Mouse (Mus musculus): ENCODE data around the gene Fgfr1op2. TPM values are rescaled to one million over a fixed set of nuclear protein-coding genes. Genes with fewer than 3 reads are reported as not detected.
A peak's percentile ranks its signal among the peaks of the same experiment; 100 is the strongest.
"Not testable (repeated sequence)": the region's sequence is repeated elsewhere in the genome, so short reads cannot be mapped to it uniquely, and the experiment has no call there.

Fgfr1op2 gene
- 10 to 100 TPM; 52.5 to 53.0 TPM for total RNA-seq (2021)
- long read RNA-seq, experiment 1, transcript Fgfr1op2-203 (6 exons, 2,766 nt): minor isoform, 45 of 147 reads
- long read RNA-seq, experiment 1, transcript Fgfr1op2-202 (5 exons, 918 nt): minor isoform, 6 of 147 reads
- long read RNA-seq, experiment 1, transcript Fgfr1op2-204 (7 exons, 2,880 nt): major isoform, 88 of 147 reads
- long read RNA-seq, experiment 1, partial matches to known transcripts: 1 of 147 reads
- long read RNA-seq, experiment 1, other reads (novel, unspliced or antisense): 7 of 147 reads
- long read RNA-seq, experiment 2, transcript Fgfr1op2-203 (6 exons, 2,766 nt): minor isoform, 29 of 106 reads
- long read RNA-seq, experiment 2, transcript Fgfr1op2-204 (7 exons, 2,880 nt): major isoform, 59 of 106 reads
- long read RNA-seq, experiment 2, transcript Fgfr1op2-202 (5 exons, 918 nt): minor isoform, 9 of 106 reads
- long read RNA-seq, experiment 2, partial matches to known transcripts: 2 of 106 reads
- long read RNA-seq, experiment 2, other reads (novel, unspliced or antisense): 7 of 106 reads

DNA sequence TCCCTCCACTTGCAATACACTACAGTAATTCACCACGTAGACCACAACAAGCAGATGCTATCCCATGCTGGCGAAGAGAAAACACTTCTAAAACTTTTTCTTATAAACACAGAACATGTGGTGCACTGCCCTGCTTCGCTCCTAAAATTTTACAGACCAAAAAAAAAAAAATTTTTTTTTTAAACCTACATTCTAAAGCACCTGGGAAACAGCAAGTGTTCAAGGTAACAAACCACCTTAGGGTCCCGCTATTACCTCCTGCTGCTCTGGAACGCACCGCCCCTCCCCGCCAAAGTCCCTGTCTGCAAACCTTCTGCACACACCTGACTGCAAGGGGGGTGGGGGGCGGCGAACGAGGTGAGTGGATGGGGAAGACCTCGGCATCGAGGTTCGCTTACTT lies at the start of gene Fgfr1op2:
Gene Fgfr1op2 (plus strand): TSS at position 301 of the 400 bp plus-strand sequence.
- no peak for DNase-seq (ENCODE audit: low spot score)

DNA sequence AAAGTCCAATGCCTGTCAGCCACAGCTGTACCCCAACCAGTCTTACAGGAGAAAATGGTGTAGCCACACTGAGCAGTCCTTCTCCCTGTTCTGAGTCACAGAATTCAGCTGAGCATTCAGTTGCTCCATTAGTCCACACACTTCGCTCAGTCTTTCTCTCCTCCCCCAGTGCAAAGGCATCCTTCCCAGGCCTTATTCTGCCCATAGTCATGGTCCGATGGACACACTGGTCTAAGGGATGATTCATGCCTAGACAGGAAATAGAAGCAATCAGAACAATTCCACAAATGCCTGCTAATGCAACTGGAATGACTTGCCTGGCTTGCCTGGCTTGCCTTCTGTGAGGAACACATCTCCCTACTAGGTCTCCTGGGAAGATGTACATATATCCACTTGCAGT lies 49.5 kb upstream of the Fgfr1op2 start:
- no peak for DNase-seq (ENCODE audit: low spot score)

DNA sequence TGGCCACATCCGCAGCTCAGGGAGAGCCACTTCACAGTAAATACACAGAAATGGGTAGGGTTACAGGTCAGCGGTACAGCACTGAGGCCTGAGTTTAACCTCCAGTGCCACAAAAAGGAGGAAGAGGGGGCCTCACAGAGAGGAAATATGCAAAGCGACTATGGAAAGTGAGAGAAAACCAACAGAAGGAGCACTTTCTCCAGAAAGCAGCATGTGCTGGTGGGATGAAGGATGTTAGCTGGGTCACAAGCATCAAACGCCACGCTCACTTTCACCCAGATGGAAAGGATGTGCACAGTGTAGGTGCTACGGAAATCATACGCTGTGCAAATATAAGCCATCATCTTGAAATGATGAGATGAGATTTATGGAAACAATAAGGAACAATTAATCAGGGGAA lies 46.6 kb upstream of the Fgfr1op2 start:
- DNase-seq (ENCODE audit: low spot score): no peak

DNA sequence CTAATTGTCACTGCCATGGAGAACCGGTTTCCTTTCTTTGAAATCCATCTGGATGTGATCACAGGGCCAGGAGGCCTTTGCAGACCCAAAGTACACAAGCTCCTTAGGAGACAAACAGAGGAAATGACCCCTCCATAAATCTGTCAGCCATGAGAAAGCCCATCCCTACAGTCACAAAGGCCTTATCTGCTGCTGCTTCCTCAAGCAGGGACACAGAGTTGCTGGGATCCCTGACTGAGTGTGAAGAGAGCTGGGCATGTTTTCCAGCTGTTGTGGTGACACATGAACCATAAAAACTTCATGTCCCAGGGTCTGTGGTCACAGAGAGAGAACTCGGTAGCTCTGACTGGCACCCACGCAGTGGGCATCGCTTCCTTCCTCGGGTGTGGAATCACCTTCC lies 46.2 kb upstream of the Fgfr1op2 start:
- DNase-seq (ENCODE audit: low spot score): no peak

DNA sequence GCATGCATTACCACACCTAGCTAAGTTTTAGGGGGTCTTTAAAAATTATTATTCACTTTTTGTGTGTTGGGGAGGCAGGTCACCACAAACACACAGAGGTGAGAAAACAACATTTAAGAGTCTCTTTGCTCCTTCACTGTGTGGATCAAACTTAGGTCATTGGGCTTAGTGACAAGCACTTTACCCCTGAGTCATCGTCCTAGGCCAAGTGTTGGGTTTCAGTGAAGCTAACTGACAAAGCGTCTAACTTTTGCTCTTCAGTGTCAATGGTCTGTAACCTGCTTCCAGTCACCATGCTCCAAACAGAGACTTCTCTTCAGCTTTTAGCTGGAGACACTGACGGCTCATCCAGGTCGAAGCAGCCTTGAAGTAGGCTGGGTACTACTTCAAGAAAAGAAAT lies 43.9 kb upstream of the Fgfr1op2 start:
- DNase-seq (ENCODE audit: low spot score): no peak

DNA sequence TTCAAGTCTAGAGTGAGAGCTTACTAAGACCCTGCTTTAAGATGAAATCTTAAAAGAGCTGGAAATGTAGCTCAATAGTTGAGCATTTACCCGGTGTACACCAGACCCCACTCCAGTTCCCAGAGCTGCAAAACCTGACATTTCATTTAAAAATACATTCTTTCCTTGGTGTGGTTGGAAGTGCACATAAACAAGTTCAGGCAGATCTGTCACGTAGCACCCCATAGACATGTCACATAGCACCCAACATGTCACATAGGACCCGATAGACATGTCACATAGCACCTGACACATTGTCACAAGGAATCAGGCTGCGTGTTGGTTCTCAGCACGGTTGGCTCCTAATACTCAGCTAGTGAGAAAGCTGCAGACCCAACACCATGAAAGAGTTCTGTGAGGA lies 41.5 kb upstream of the Fgfr1op2 start:
- no peak for DNase-seq (ENCODE audit: low spot score)

DNA sequence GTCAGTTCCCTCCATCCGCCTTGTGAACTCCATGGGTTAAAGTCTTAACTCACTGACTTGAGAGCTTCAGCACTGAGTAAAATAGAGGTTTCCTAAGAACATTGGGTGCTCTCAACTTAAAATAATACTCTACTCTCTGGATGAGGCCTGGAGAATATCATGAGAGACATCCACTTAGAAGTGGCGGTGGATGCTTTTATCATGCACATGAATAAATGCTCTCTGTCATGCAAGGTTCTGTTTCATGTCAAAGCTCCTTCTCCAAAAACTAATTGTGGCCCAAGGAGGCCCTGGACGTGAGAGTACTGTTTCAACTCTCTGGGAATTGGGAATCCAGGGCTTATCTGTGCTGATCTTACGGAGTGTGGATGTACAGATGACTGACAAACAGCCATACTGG lies 39.9 kb upstream of the Fgfr1op2 start:
- no peak for DNase-seq (ENCODE audit: low spot score)

DNA sequence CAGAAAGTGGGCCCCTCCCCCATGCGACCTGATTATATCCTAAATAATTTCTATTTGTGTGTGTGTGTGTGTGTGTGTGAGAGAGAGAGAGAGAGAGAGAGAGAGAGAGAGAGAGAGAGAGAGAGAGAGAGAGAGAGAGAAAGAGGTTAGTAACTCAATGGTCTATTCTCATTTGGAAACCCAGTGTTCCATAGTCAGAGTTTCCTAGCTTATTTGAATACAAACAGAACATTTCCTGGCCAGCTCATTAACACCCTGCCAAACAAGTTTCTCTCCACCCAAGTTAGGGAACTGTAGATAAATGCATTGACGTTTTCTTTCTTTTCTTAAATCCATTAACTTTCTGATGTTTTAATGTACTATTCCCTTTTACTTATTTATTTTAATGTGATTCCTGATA lies 38.9 kb upstream of the Fgfr1op2 start:
- DNase-seq (ENCODE audit: low spot score): no peak

DNA sequence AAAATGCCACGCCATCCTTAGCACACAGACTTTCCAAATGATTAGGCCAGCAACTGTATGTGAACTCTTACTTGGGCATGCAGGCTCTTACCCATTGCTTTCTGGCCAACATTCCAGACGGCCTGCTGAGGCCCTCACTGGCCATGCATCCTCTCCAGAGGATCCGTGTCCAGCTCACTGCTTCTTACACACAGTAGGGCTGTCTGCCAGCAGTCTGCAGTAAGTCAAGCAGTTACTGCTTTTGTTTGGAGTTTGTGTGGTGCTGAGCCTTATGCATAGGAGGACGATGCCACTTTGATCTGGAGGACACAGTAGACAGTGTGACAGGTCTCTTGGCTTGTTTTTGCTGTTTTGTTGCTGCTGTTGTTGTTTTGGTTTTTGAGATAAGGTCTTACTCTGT lies 38.3 kb upstream of the Fgfr1op2 start:
- no peak for DNase-seq (ENCODE audit: low spot score)

DNA sequence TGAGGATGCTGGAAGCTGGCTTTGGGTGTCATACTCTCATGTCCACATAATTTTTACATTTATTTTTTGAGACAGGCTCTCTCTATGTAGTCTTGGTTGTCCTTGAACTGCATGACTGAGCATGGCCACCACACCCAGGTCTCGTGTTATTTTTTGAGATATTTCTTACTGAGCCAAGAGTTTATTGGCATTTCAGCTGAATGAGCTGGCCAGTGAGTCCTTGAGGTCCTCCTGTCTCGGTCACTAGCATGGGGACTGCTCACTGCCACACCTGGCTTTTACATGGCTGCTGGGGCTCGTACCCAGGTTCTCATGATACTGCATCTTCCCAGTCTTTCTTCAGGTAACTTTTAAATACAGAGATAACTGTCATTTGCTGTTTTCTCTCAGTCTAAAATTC lies 36.6 kb upstream of the Fgfr1op2 start:
- DNase-seq (ENCODE audit: low spot score): no peak

DNA sequence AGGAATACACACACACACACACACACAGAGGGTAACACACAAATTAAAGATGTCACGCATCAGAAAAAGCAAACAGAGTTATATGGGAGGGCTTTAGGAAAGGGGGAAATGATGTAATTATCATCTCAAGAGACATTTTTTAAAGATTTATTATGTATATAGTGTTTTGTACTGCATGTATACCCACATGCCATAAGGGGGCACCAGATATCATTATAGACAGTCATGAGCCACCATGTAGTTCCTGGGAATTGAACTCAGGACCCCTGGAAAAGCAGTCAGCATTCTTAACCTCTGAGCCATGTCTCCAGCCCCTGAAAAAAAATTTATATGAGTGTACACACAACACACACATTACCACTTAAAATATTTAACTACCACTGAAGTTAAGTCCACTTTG lies 32.4 kb upstream of the Fgfr1op2 start:
- DNase-seq (ENCODE audit: low spot score): no peak

DNA sequence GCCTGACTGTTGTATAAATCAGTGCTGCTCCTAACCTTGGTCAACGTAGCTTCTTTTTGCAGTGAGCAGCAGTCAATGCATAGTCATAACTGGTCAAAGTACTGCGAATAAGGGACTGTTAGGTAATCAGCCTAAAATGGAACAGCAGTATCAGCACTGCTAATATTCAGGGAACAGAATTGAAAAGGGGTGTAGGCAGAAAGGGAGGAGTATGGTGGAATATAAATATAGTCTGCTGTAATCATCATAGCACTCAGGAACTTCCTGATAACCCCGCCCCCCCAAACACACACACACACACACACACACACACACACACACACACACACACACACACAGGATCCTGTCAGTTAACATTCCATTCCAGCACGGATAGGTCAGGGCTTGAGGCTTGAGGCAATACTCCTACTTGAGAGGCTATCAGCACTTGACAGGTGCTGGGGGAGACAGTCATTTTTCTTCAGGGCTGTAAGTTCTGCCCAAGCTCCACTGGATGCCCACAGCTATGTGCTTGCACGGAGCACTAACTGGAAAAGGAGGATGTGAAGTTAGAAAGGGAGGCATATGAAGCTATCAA lies 31.6 kb upstream of the Fgfr1op2 start:
- no peak for DNase-seq (ENCODE audit: low spot score)

DNA sequence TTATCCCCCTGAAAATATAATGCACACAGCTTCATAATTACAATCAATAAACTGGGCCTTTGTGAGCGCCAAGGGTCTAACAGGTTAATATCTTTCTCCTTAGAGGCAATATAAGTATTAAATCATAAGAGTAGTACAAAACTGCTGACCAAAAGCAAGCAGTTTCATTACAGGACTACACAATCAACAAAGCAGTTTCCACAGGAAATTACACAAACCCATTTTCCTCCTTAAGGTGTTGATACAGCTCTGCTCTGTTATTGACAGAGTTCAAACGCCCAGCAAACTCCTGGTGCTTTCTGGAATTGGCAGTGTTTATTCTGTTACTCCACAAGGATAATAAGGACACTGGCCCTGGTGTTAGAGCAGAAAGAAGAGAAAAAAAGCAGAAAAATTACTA lies 26.6 kb upstream of the Fgfr1op2 start:
- no peak for DNase-seq (ENCODE audit: low spot score)

DNA sequence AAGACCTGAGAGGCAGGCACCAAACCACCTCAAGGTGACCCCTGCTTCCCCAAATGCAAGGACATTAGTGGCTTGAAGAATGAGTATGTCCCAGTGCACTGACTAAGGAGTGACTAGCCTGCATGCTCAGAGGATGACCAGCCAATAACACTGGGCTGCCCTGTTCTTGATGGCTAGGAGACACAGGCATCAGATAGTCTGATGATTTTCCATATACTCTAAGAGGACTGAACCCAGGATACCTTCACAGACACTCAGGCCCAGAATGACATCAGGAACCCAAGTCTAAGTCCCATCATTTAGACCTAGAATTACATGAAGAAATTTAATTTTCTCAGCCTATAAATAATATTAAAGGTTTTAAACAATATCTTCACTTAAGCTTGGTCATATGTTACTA lies 25.7 kb upstream of the Fgfr1op2 start:
- DNase-seq (ENCODE audit: low spot score): no peak

DNA sequence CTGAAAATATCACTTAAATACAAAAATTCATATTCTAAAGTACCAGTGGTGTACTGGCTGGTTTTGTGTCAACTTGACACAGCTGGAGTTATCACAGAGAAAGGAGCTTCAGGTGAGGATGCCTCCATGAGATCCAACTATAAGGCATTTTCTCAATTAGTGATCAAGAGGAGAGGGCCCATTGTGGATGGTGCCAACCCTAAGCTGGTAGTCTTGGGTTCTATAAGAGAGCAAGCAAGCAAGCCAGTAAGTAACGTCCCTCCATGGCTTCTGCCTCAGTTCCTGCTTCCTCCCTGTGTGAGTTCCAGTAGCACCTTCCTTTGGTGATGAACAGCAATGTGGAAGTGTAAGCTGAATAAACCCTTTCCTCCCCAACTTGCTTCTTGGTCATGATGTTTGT lies 14.5 kb upstream of the Fgfr1op2 start:
- not testable (repeated sequence) for DNase-seq (ENCODE audit: low spot score)

DNA sequence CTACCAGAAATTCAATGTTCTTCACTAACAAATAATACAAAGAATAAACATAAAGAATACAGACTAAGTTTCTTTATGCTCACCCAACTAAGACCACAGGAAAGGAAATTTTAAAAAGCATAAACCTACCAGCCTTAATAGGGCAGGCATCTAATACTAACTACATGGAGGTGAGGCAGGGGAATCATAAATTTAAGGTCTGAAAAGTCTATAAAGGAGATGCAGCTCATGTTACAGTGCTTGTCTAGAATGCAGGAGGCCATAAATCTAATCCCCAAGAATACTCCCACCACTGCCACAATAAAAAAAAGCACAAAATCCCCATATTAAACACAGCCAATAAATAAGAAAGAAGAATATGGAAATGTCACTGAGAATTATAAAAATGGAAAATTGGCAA lies 4.9 kb upstream of the Fgfr1op2 start:
- DNase-seq (ENCODE audit: low spot score): no peak

DNA sequence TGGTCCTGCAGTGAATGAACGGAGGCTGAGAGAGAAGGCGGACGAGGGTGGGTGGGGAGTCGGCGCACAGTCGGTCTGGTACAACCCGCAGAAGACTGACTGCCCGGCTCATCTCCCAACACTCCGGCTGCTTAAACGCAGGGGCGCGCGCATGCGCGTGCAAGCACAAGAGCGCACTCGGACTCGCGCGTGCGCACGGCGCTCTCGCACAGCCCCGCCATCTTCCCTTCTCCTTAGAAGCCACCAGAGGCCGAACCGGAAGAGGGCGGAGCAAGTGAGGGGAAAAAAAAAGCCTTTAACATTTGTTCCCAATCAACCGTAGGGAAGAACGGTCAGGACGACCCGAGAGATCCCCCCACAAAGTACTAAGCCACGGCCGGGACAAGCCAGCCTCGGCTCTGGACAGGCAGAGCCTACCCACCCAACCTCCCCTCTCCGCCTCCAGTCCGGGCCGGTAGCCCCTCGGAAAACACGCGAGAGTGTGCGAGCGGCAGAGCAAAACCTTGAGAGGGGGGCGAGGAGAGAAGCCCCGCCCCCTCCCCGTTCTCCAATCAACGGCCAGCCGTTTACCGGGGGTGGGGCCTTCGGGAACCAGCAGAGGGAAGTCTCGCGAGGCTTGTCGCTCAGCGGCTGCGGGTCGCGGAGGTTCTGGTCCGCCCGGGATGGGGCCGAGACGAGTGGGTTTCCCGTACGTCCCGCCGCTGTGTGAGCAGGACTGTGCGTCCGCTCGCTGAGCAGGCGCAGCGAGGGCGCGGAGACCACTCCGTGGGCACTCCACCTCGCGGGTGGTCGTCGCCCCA lies 507 bp downstream of the Fgfr1op2 start, which contains the start of gene Ints13:
Gene Ints13 (minus strand): TSS at position 526 of the 800 bp plus-strand sequence.
- peak; percentile 97 for DNase-seq (ENCODE audit: low spot score)

DNA sequence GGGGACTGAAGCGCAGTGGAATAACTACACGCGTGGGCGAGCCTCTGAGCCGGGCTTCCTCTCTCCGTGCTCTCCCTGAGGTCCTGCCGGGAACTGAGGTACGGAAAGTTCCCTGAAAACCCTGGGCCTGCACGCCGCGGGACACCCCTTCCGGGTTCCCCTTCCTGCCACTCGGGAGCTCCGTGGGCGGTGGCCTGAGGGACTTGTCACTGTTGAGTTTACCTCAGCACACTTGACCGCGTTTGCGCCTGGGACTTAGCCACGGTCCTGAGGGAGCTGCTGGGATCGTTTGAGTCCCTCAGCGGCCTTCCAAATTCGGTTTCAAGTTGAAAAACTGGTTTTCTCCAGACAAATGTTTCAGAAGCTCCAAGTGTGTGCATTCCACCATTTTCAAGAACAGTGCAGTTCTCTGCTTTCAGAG lies 1.1 kb downstream of the Fgfr1op2 start:
- DNase-seq (ENCODE audit: low spot score): peak; percentile 64

DNA sequence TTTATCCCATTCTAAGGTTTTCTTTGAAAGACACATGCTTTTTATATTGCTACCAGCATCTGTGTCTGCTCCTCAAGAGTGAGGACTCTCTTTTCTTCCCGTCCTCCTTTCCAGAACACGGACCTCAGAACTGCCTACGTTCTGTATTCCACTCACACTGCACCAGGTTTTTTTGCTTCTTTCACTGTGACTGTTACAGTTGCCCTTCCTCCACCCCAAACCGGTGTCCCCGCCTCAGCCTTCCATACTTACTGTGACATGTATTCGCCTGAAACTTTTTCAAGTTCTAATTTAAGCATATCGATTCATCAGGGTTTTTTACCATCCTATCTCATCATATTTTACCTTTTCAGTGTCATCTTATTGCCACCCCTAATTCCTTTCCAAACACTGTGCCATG lies 1.6 kb downstream of the Fgfr1op2 start:
- no peak for DNase-seq (ENCODE audit: low spot score)

DNA sequence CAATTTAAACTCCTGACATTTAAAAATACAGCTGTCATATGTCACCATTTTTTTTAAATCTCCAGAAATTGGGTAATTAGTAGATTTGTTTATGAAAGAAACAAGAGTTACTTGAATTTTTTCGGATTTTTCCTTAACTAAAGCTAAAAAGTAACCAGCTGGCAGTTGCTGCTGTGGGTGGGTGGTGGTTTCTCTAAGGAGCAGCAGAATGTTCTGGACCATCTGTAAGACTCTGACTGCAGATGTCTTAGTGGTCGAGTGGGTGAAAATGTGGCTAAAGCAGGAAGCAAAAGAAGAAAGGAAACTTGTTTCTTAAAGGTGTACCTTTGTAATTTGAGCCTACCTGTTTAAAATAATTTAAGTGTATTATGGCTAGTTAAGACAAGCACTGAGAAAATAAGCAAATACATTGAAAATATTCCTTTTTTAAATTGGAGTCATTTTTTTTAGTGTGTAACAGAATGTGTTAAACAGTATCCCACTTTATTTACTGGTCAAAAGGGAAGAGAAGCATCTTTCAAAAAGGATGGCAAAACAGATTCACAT lies 3.5 kb downstream of the Fgfr1op2 start:
- no peak for DNase-seq (ENCODE audit: low spot score)

DNA sequence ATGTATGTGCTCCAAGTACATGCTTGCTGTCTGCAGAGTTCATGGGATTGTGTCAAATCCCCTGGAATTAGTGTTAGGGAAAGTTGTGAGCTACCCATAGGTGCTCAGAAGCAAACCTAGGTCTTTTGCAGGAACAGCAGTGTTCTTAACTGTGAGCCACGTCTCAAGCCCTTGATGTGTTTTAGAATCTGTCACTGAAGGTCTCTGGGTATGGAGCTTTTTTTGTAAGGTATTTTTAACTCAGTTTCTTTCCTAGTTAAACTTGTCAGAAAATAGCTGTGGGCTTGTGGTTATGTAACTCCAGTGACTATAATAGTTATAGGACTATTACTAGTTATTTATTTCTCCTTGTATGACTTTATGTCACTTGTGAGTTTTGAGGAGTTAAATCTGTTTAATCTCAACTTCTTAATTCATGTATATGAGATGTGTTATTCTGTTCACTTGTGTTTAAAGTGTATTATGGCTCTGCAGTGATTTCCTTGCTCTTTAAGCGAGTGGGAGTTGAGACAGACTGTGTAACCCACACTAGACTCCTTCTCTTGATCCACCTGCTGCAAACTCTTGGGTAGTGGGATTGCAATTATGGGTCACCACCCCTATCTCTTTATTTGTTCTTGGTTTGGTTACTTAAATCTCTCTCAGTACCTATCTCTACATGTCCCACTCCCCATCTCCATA lies 6.5 kb downstream of the Fgfr1op2 start:
- no peak for DNase-seq (ENCODE audit: low spot score)
